Mouse (Mus musculus) megakaryocyte progenitor cell, adult 5-6 weeks (primary cell): ENCODE data around the gene Nudt19. TPM values are rescaled to one million over a fixed set of nuclear protein-coding genes. Genes with fewer than 3 reads are reported as not detected.

ENCODE experiments used
- total RNA-seq, 2 experiments: library from RNA; stranded (forward) in 1 of 2; stranded (reverse) in 1 of 2; fragments of 157-497, 149-512 nt in 1 of 2; fragments of 200-1000 nt in 1 of 2; gene quantifications; 2 replicates each; pipeline versions ENCODE4 v1.2.3 to v1.2.4; 2015 to 2017

Nudt19 gene
- total RNA-seq, 2 experiments from 2014 or later, result 61.3 to 120 TPM

Other genes starting within 250 kb of the Nudt19 start
- gene Gpatch1, start 237.9 kb downstream of the Nudt19 start, total RNA-seq (2015), result 12.2 and 13.0 TPM in 2 replicates
- gene Gpatch1, start 237.9 kb downstream of the Nudt19 start, total RNA-seq (2017), result 14.0 and 17.2 TPM in 2 replicates
- gene Rhpn2, start 222.1 kb downstream of the Nudt19 start, total RNA-seq (2015), result not detected in 2 replicates
- 0.10 TPM in 1 of 2 replicates, not detected in the other for gene Rhpn2, start 222.1 kb downstream of the Nudt19 start, total RNA-seq (2017)
- gene Faap24, start 159.5 kb downstream of the Nudt19 start, total RNA-seq (2015), result 17.2 and 24.1 TPM in 2 replicates
- 16.3 and 18.9 TPM in 2 replicates for gene Faap24, start 159.5 kb downstream of the Nudt19 start, total RNA-seq (2017)
- gene Cep89, start 159.3 kb downstream of the Nudt19 start, total RNA-seq (2015), result 9.6 and 16.9 TPM in 2 replicates
- 8.0 and 13.6 TPM in 2 replicates for gene Cep89, start 159.3 kb downstream of the Nudt19 start, total RNA-seq (2017)
- not detected in 2 replicates for gene Slc7a9, start 107.5 kb downstream of the Nudt19 start, total RNA-seq (2015)
- gene Slc7a9, start 107.5 kb downstream of the Nudt19 start, total RNA-seq (2017), result not detected in 2 replicates
- gene Tdrd12, start 18.6 kb downstream of the Nudt19 start, total RNA-seq (2015), result 0.20 and 0.49 TPM in 2 replicates
- 0.68 TPM in 1 of 2 replicates, not detected in the other for gene Tdrd12, start 18.6 kb downstream of the Nudt19 start, total RNA-seq (2017)
- gene Rgs9bp, start 29.3 kb upstream of the Nudt19 start, total RNA-seq (2015), result 0.93 and 1.2 TPM in 2 replicates
- gene Rgs9bp, start 29.3 kb upstream of the Nudt19 start, total RNA-seq (2017), result 0.92 and 1.0 TPM in 2 replicates
- 37.5 and 44.2 TPM in 2 replicates for gene Ankrd27, start 29.9 kb upstream of the Nudt19 start, total RNA-seq (2015)
- gene Ankrd27, start 29.9 kb upstream of the Nudt19 start, total RNA-seq (2017), result 55.8 and 57.1 TPM in 2 replicates
- gene Pdcd5, start 91.2 kb upstream of the Nudt19 start, total RNA-seq (2015), result 133 and 147 TPM in 2 replicates
- 68.4 and 77.5 TPM in 2 replicates for gene Pdcd5, start 91.2 kb upstream of the Nudt19 start, total RNA-seq (2017)
- gene Dpy19l3, start 198.2 kb upstream of the Nudt19 start, total RNA-seq (2015), result 24.5 and 25.6 TPM in 2 replicates
- 15.2 and 26.8 TPM in 2 replicates for gene Dpy19l3, start 198.2 kb upstream of the Nudt19 start, total RNA-seq (2017)
- gene Zfp507, start 246.7 kb upstream of the Nudt19 start, total RNA-seq (2015), result 10.2 and 11.2 TPM in 2 replicates
- gene Zfp507, start 246.7 kb upstream of the Nudt19 start, total RNA-seq (2017), result 11.2 and 13.1 TPM in 2 replicates